Mouse (Mus musculus) kidney, postnatal 25 days (tissue): ENCODE measurements around the gene Zfp810.
"Not testable (repeated sequence)": the region's sequence is repeated elsewhere in the genome, so short reads cannot be mapped to it uniquely, and the experiment has no call there.

ENCODE experiments used
- DNase-seq, 2 experiments: peaks; one replicate each; pipeline ENCODE4 v3.0.0; 2021; ENCODE audit warnings: mixed read lengths in 2 of 2

The Zfp810 gene

GRCm38 (mm10) chr9:22307156-22307919 lies at the start of gene Zfp810:
Gene Zfp810 (minus strand): TSS chr9:22307648.
- DNase-seq: peak; percentile 97 to 98

GRCm38 (mm10) chr9:22355919-22356318 lies 48.5 kb upstream of the Zfp810 start:
- no peak for DNase-seq

GRCm38 (mm10) chr9:22353901-22354300 lies 46.5 kb upstream of the Zfp810 start:
- DNase-seq: no peak

GRCm38 (mm10) chr9:22353465-22353864 lies 46.0 kb upstream of the Zfp810 start:
- no peak for DNase-seq

- DNase-seq: no peak
These were observed 32.9 kb upstream of the Zfp810 start for GRCm38 (mm10) chr9:22340331-22340730.

GRCm38 (mm10) chr9:22337217-22337616 lies 29.8 kb upstream of the Zfp810 start:
- DNase-seq: no peak

GRCm38 (mm10) chr9:22327475-22328387 lies 20.3 kb upstream of the Zfp810 start:
- DNase-seq: peak; percentile 91 to 96

- peak; percentile 91 to 95 for DNase-seq
These were observed 19.6 kb upstream of the Zfp810 start for GRCm38 (mm10) chr9:22327099-22327474.

GRCm38 (mm10) chr9:22324579-22324978 lies 17.1 kb upstream of the Zfp810 start:
- no peak for DNase-seq

GRCm38 (mm10) chr9:22322381-22323211 lies 15.1 kb upstream of the Zfp810 start:
- no peak for DNase-seq

- DNase-seq: no peak
These were observed 11.7 kb upstream of the Zfp810 start for GRCm38 (mm10) chr9:22319109-22319508.

GRCm38 (mm10) chr9:22316047-22316446 lies 8.6 kb upstream of the Zfp810 start:
- DNase-seq: not testable (repeated sequence)

GRCm38 (mm10) chr9:22314066-22314465 lies 6.6 kb upstream of the Zfp810 start:
- DNase-seq: peak; percentile 44 to 69

GRCm38 (mm10) chr9:22313218-22313617 lies 5.8 kb upstream of the Zfp810 start:
- DNase-seq: peak; percentile 15 to 67

GRCm38 (mm10) chr9:22309651-22310050 lies 2.2 kb upstream of the Zfp810 start:
- no peak for DNase-seq

GRCm38 (mm10) chr9:22307920-22308262 lies 443 bp upstream of the Zfp810 start:
- DNase-seq: not testable (repeated sequence)

- no peak for DNase-seq
These were observed 722 bp downstream of the Zfp810 start for GRCm38 (mm10) chr9:22306726-22307125.

- DNase-seq: no peak
These were observed 5.2 kb downstream of the Zfp810 start for GRCm38 (mm10) chr9:22302199-22302598.

- no peak for DNase-seq
These were observed 28.7 kb downstream of the Zfp810 start for GRCm38 (mm10) chr9:22278733-22279132.

GRCm38 (mm10) chr9:22268886-22269285 lies 38.6 kb downstream of the Zfp810 start:
- DNase-seq: no peak

- DNase-seq: no peak
These were observed 44.8 kb downstream of the Zfp810 start for GRCm38 (mm10) chr9:22262611-22263010.

GRCm38 (mm10) chr9:22261594-22261993 lies 45.9 kb downstream of the Zfp810 start:
- no peak for DNase-seq

GRCm38 (mm10) chr9:22260092-22260422 lies 47.4 kb downstream of the Zfp810 start:
- no peak for DNase-seq
